Mouse (Mus musculus) heart, embryonic 13.5 days (tissue): ENCODE results near the gene Trim40. TPM values are rescaled to one million over a fixed set of nuclear protein-coding genes. Genes with fewer than 3 reads are reported as not detected.

Experiments
- ATAC-seq: fragments of 200-750 bp; cut with Nextera tagmentation; 2 replicates; pipeline ENCODE4 v1.8.0; 2017; ENCODE audit warnings: moderate TSS enrichment; ENCODE audit not compliant: insufficient number of reproducible peaks, low FRiP score, low TSS enrichment; ENCODE audit errors: extremely low read depth
- H3K27ac ChIP-seq: fragments of 300-500 bp; sonication (generic); replicated peaks from 2 replicates; pipeline ENCODE4 v1.5.1; 2015; ENCODE audit warnings: moderate library complexity, mild to moderate bottlenecking, inconsistent platforms
- H3K27me3 ChIP-seq: fragments of 300-500 bp; sonication (generic); replicated peaks from 2 replicates; pipeline ENCODE4 v1.6.1; 2015; ENCODE audit warnings: mild to moderate bottlenecking, inconsistent platforms
- H3K36me3 ChIP-seq: fragments of 300-500 bp; sonication (generic); 2 replicates; pipeline ENCODE4 v1.6.1; 2015; ENCODE audit warnings: mild to moderate bottlenecking, inconsistent platforms
- H3K4me1 ChIP-seq: fragments of 300-500 bp; sonication (generic); 2 replicates; pipeline ENCODE4 v1.6.1; 2015; ENCODE audit warnings: inconsistent platforms
- H3K4me2 ChIP-seq: fragments of 300-500 bp; sonication (generic); 2 replicates; pipeline ENCODE4 v1.6.1; 2015; ENCODE audit warnings: inconsistent platforms, mild to moderate bottlenecking, moderate library complexity
- H3K4me3 ChIP-seq: fragments of 300-500 bp; sonication (generic); 2 replicates; pipeline ENCODE4 v1.5.1; 2015; ENCODE audit warnings: moderate library complexity, mild to moderate bottlenecking, inconsistent platforms
- H3K9ac ChIP-seq: fragments of 300-500 bp; sonication (generic); 2 replicates; pipeline ENCODE4 v1.6.1; 2015; ENCODE audit warnings: inconsistent platforms, mild to moderate bottlenecking, moderate library complexity
- H3K9me3 ChIP-seq: fragments of 300-500 bp; sonication (generic); 2 replicates; pipeline ENCODE4 v1.6.1; 2016; ENCODE audit warnings: inconsistent platforms
- WGBS: fragments of 180-500 bp; shearing (Covaris S2); methylation state at CpG from one replicate; pipeline ENCODE4 v1.1.7; 2015; ENCODE audit warnings: mixed read lengths; 5-methylcytosine and 5-hydroxymethylcytosine counted together
- polyA plus RNA-seq: library from polyadenylated mRNA; unstranded; fragments of >200 nt; fragmentation: Nextera tagmentation; extraction: Ambion mirVana; gene quantifications from 2 replicates; pipeline ENCODE4 v1.2.1, GENCODE M21; 2015

Trim40 gene
- polyA plus RNA-seq, 1 experiment from 2014 or later: not detected

- no peak overlapping the region for H3K4me3 ChIP-seq
- H3K4me1 ChIP-seq: no peaks in the 10 kb centered on the region
- WGBS: 74% methylated on average over 3 of the region's 3 CpGs
- H3K27me3 ChIP-seq: 0 out of 2 replicates have a peak, but pooled peaks cover under 1% of the 10 kb centered on the region
- H3K4me2 ChIP-seq: no peak overlapping the region
- ATAC-seq: no peak
- H3K27ac ChIP-seq: no peak overlapping the region
- H3K9ac ChIP-seq: no peak overlapping the region
- peaks cover 73% of the 10 kb centered on the region for H3K36me3 ChIP-seq
- no peaks in the 10 kb centered on the region for H3K9me3 ChIP-seq
Measured at GRCm38 (mm10) chr17:36858181-36858580, 31.7 kb downstream of the Trim40 start.

- no peak for ATAC-seq
- H3K4me3 ChIP-seq: no peak overlapping the region
- H3K27ac ChIP-seq: no peak overlapping the region
- H3K4me2 ChIP-seq: no peak overlapping the region
- no peaks in the 10 kb centered on the region for H3K9me3 ChIP-seq
- WGBS: 83% methylated on average over 4 of the region's 4 CpGs
- H3K4me1 ChIP-seq: peaks cover 3% of the 10 kb centered on the region
- H3K9ac ChIP-seq: no peak overlapping the region
- no peaks in the 10 kb centered on the region for H3K27me3 ChIP-seq
- peaks cover 93% of the 10 kb centered on the region for H3K36me3 ChIP-seq
Measured at GRCm38 (mm10) chr17:36856236-36856635, 33.7 kb downstream of the Trim40 start.

- 87% methylated on average over 3 of the region's 3 CpGs for WGBS
- no peaks in the 10 kb centered on the region for H3K9me3 ChIP-seq
- H3K36me3 ChIP-seq: peaks cover 100% of the 10 kb centered on the region
- no peak overlapping the region for H3K4me2 ChIP-seq
- H3K4me1 ChIP-seq: peaks cover 7% of the 10 kb centered on the region
- no peak overlapping the region for H3K9ac ChIP-seq
- no peak overlapping the region for H3K4me3 ChIP-seq
- ATAC-seq: no peak
- no peak overlapping the region for H3K27ac ChIP-seq
- no peaks in the 10 kb centered on the region for H3K27me3 ChIP-seq
Measured at GRCm38 (mm10) chr17:36855484-36855883, 34.4 kb downstream of the Trim40 start.

GRCm38 (mm10) chr17:36851627-36852026 is 38.3 kb downstream of the Trim40 start:
- no peak overlapping the region for H3K27ac ChIP-seq
- H3K4me2 ChIP-seq: no peak overlapping the region
- no peak overlapping the region for H3K9ac ChIP-seq
- peaks cover 69% of the 10 kb centered on the region for H3K36me3 ChIP-seq
- H3K4me3 ChIP-seq: no peak overlapping the region
- no peaks in the 10 kb centered on the region for H3K9me3 ChIP-seq
- 46% methylated on average over 5 of the region's 5 CpGs for WGBS
- no peaks in the 10 kb centered on the region for H3K27me3 ChIP-seq
- H3K4me1 ChIP-seq: peaks cover 7% of the 10 kb centered on the region
- ATAC-seq: no peak

- peaks cover 69% of the 10 kb centered on the region for H3K36me3 ChIP-seq
- whole genome bisulfite sequencing: 64% methylated on average over 5 of the region's 5 CpGs
Measured at GRCm38 (mm10) chr17:36851200-36851599, 38.7 kb downstream of the Trim40 start.

GRCm38 (mm10) chr17:36849992-36850391 is 39.9 kb downstream of the Trim40 start:
- no peak for ATAC-seq
- H3K4me2 ChIP-seq: no peak overlapping the region

More at GRCm38 (mm10) chr17:36851200-36851599, 38.7 kb downstream of the Trim40 start:
- H3K27ac ChIP-seq: no peak overlapping the region
- no peak overlapping the region for H3K4me2 ChIP-seq
- peaks cover 7% of the 10 kb centered on the region for H3K4me1 ChIP-seq
- no peak overlapping the region for H3K4me3 ChIP-seq
- H3K9me3 ChIP-seq: no peaks in the 10 kb centered on the region
- no peak overlapping the region for H3K9ac ChIP-seq
- no peak for ATAC-seq
- no peaks in the 10 kb centered on the region for H3K27me3 ChIP-seq

GRCm38 (mm10) chr17:36848911-36849310 is 41.0 kb downstream of the Trim40 start:
- no peak overlapping the region for H3K4me3 ChIP-seq
- no peak overlapping the region for H3K9ac ChIP-seq
- no peaks in the 10 kb centered on the region for H3K27me3 ChIP-seq
- H3K4me1 ChIP-seq: peaks cover 24% of the 10 kb centered on the region
- 75% methylated on average over 5 of the region's 5 CpGs for WGBS
- H3K9me3 ChIP-seq: no peaks in the 10 kb centered on the region
- H3K4me2 ChIP-seq: no peak overlapping the region
- H3K36me3 ChIP-seq: peaks cover 48% of the 10 kb centered on the region
- no peak for ATAC-seq
- H3K27ac ChIP-seq: no peak overlapping the region

More at GRCm38 (mm10) chr17:36849992-36850391, 39.9 kb downstream of the Trim40 start:
- 80% methylated on average over 2 of the region's 2 CpGs for WGBS
- Histone ChIP-seq H3K4me3 (no peak overlapping the region), H3K9me3 (no peaks in the 10 kb centered on the region), H3K27ac (no peak overlapping the region), H3K27me3 (no peaks in the 10 kb centered on the region), H3K4me1 (peaks cover 14% of the 10 kb centered on the region), H3K9ac (no peak overlapping the region), H3K36me3 (peaks cover 59% of the 10 kb centered on the region)

- H3K27ac ChIP-seq: no peak overlapping the region
- no peak for ATAC-seq
- WGBS: 54% methylated on average over 1 of the region's 1 CpGs
- no peaks in the 10 kb centered on the region for H3K27me3 ChIP-seq
- H3K9ac ChIP-seq: no peak overlapping the region
- no peak overlapping the region for H3K4me3 ChIP-seq
- no peaks in the 10 kb centered on the region for H3K9me3 ChIP-seq
- H3K4me1 ChIP-seq: peaks cover 34% of the 10 kb centered on the region
- peaks cover 24% of the 10 kb centered on the region for H3K36me3 ChIP-seq
- no peak overlapping the region for H3K4me2 ChIP-seq
Measured at GRCm38 (mm10) chr17:36844725-36845124, 45.2 kb downstream of the Trim40 start.

GRCm38 (mm10) chr17:36844286-36844719 is 45.6 kb downstream of the Trim40 start:
- Histone ChIP-seq H3K9me3 (no peaks in the 10 kb centered on the region), H3K9ac (no peak overlapping the region), H3K36me3 (peaks cover 24% of the 10 kb centered on the region), H3K27ac (no peak overlapping the region), H3K4me1 (peaks cover 34% of the 10 kb centered on the region), H3K27me3 (no peaks in the 10 kb centered on the region), H3K4me2 (no peak overlapping the region), H3K4me3 (no peak overlapping the region)
- ATAC-seq: no peak

GRCm38 (mm10) chr17:36843696-36844095 is 46.2 kb downstream of the Trim40 start:
- WGBS: 70% methylated on average over 7 of the region's 7 CpGs
- H3K4me2 ChIP-seq: no peak overlapping the region
- no peak overlapping the region for H3K9ac ChIP-seq
- no peaks in the 10 kb centered on the region for H3K27me3 ChIP-seq
- ATAC-seq: no peak
- H3K4me3 ChIP-seq: no peak overlapping the region
- peaks cover 24% of the 10 kb centered on the region for H3K36me3 ChIP-seq
- H3K27ac ChIP-seq: no peak overlapping the region
- H3K4me1 ChIP-seq: peaks cover 35% of the 10 kb centered on the region
- H3K9me3 ChIP-seq: no peaks in the 10 kb centered on the region

- no peaks in the 10 kb centered on the region for H3K27me3 ChIP-seq
- ATAC-seq: no peak
- H3K4me3 ChIP-seq: no peak overlapping the region
- no peak overlapping the region for H3K9ac ChIP-seq
- H3K36me3 ChIP-seq: peaks cover 15% of the 10 kb centered on the region
- peaks cover 52% of the 10 kb centered on the region for H3K4me1 ChIP-seq
- no peak overlapping the region for H3K4me2 ChIP-seq
- no peak overlapping the region for H3K27ac ChIP-seq
- H3K9me3 ChIP-seq: no peaks in the 10 kb centered on the region
Measured at GRCm38 (mm10) chr17:36840961-36841445, 48.9 kb downstream of the Trim40 start.

- no peak overlapping the region for H3K27ac ChIP-seq
- H3K4me3 ChIP-seq: no peak overlapping the region
Measured at GRCm38 (mm10) chr17:36839931-36840330, 50.0 kb downstream of the Trim40 start.

More at GRCm38 (mm10) chr17:36839931-36840330, 50.0 kb downstream of the Trim40 start:
- Histone ChIP-seq H3K27me3 (no peaks in the 10 kb centered on the region), H3K9ac (no peak overlapping the region), H3K4me2 (no peak overlapping the region), H3K36me3 (peaks cover 14% of the 10 kb centered on the region), H3K9me3 (no peaks in the 10 kb centered on the region), H3K4me1 (peaks cover 49% of the 10 kb centered on the region)
- no peak for ATAC-seq
- 66% methylated on average over 3 of the region's 3 CpGs for WGBS
